Mouse (Mus musculus): Measurements from ENCODE around the gene Iqgap2. TPM values are rescaled to one million over a fixed set of nuclear protein-coding genes. Genes with fewer than 3 reads are reported as not detected.

Gene Iqgap2
- polyA plus RNA-seq, 1 experiment = 15.5 TPM

- Histone ChIP-seq H3K4me1 (ENCODE audit: control insufficient read depth, insufficient read depth, low read length) (peaks cover 2% of the 10 kb centered on the region; the same call in 1 of the 2 replicates), H3K4me3 (replicated peaks; ENCODE audit: control insufficient read depth, low read depth, low read length) (no peak overlapping the region), H3K27ac (ENCODE audit: control insufficient read depth, insufficient read depth, low read depth, low read length, poor library complexity) (no peak overlapping the region)
- WGBS = 30% methylated on average over 9 of the region's 9 CpGs
- no peak for TF ChIP-seq CTCF (IDR thresholded peaks at IDR 0.05; ENCODE audit: control insufficient read depth, insufficient read depth, low read length)
- no peak for TF ChIP-seq POLR2A (IDR thresholded peaks at IDR 0.05; ENCODE audit: borderline replicate concordance, control insufficient read depth, low read depth, low read length)
Observed at GRCm38 (mm10) chr13:95881427-95881826, 10.3 kb downstream of the Iqgap2 start.

- Histone ChIP-seq H3K4me3 (replicated peaks; ENCODE audit: control insufficient read depth, low read depth, low read length) (no peak overlapping the region), H3K4me1 (ENCODE audit: control insufficient read depth, insufficient read depth, low read length) (peaks cover 2% of the 10 kb centered on the region; the same call in 1 of the 2 replicates), H3K27ac (ENCODE audit: control insufficient read depth, insufficient read depth, low read depth, low read length, poor library complexity) (no peak overlapping the region)
- TF ChIP-seq POLR2A (IDR thresholded peaks at IDR 0.05; ENCODE audit: borderline replicate concordance, control insufficient read depth, low read depth, low read length) (no peak), CTCF (IDR thresholded peaks at IDR 0.05; ENCODE audit: control insufficient read depth, insufficient read depth, low read length) (no peak)
- WGBS = 55% methylated on average over 6 of the region's 6 CpGs
Observed at GRCm38 (mm10) chr13:95880633-95881032, 11.1 kb downstream of the Iqgap2 start.

- peaks cover 1% of the 10 kb centered on the region; the same call in 1 of the 2 replicates for H3K4me1 ChIP-seq (ENCODE audit: control insufficient read depth, insufficient read depth, low read length)
- no peak overlapping the region for H3K4me3 ChIP-seq (replicated peaks; ENCODE audit: control insufficient read depth, low read depth, low read length)
- 61% methylated on average over 4 of the region's 4 CpGs for whole genome bisulfite sequencing
- TF ChIP-seq POLR2A (IDR thresholded peaks at IDR 0.05; ENCODE audit: borderline replicate concordance, control insufficient read depth, low read depth, low read length) = no peak
- TF ChIP-seq CTCF (IDR thresholded peaks at IDR 0.05; ENCODE audit: control insufficient read depth, insufficient read depth, low read length) = no peak
- no peak overlapping the region for H3K27ac ChIP-seq (ENCODE audit: control insufficient read depth, insufficient read depth, low read depth, low read length, poor library complexity)
Observed at GRCm38 (mm10) chr13:95871993-95872392, 19.7 kb downstream of the Iqgap2 start.

GRCm38 (mm10) chr13:95870626-95871025, 21.1 kb downstream of the Iqgap2 start:
- no peak overlapping the region for H3K4me3 ChIP-seq (replicated peaks; ENCODE audit: control insufficient read depth, low read depth, low read length)
- no peak overlapping the region for H3K27ac ChIP-seq (ENCODE audit: control insufficient read depth, insufficient read depth, low read depth, low read length, poor library complexity)
- WGBS = 32% methylated on average over 8 of the region's 8 CpGs
- peaks cover 1% of the 10 kb centered on the region; the same call in 1 of the 2 replicates for H3K4me1 ChIP-seq (ENCODE audit: control insufficient read depth, insufficient read depth, low read length)
- no peak for TF ChIP-seq POLR2A (IDR thresholded peaks at IDR 0.05; ENCODE audit: borderline replicate concordance, control insufficient read depth, low read depth, low read length)
- TF ChIP-seq CTCF (IDR thresholded peaks at IDR 0.05; ENCODE audit: control insufficient read depth, insufficient read depth, low read length) = no peak

GRCm38 (mm10) chr13:95868896-95869540, 22.7 kb downstream of the Iqgap2 start:
- Histone ChIP-seq H3K27ac (ENCODE audit: control insufficient read depth, insufficient read depth, low read depth, low read length, poor library complexity) (no peak overlapping the region), H3K4me1 (ENCODE audit: control insufficient read depth, insufficient read depth, low read length) (peaks cover 1% of the 10 kb centered on the region; the same call in 1 of the 2 replicates), H3K4me3 (replicated peaks; ENCODE audit: control insufficient read depth, low read depth, low read length) (no peak overlapping the region)
- TF ChIP-seq CTCF (IDR thresholded peaks at IDR 0.05; ENCODE audit: control insufficient read depth, insufficient read depth, low read length) (no peak), POLR2A (IDR thresholded peaks at IDR 0.05; ENCODE audit: borderline replicate concordance, control insufficient read depth, low read depth, low read length) (no peak)
- 55% methylated on average over 8 of the region's 8 CpGs for WGBS

- TF ChIP-seq POLR2A (IDR thresholded peaks at IDR 0.05; ENCODE audit: borderline replicate concordance, control insufficient read depth, low read depth, low read length) (no peak), CTCF (IDR thresholded peaks at IDR 0.05; ENCODE audit: control insufficient read depth, insufficient read depth, low read length) (no peak)
- 88% methylated on average over 8 of the region's 8 CpGs for WGBS
Observed at GRCm38 (mm10) chr13:95862201-95862600, 29.5 kb downstream of the Iqgap2 start.

GRCm38 (mm10) chr13:95859271-95859670, 32.5 kb downstream of the Iqgap2 start:
- H3K4me3 ChIP-seq (replicated peaks; ENCODE audit: control insufficient read depth, low read depth, low read length) = no peak overlapping the region
- H3K4me1 ChIP-seq (ENCODE audit: control insufficient read depth, insufficient read depth, low read length) = no peaks in the 10 kb centered on the region
- no peak overlapping the region for H3K27ac ChIP-seq (ENCODE audit: control insufficient read depth, insufficient read depth, low read depth, low read length, poor library complexity)
- 75% methylated on average over 4 of the region's 4 CpGs for WGBS
- TF ChIP-seq POLR2A (IDR thresholded peaks at IDR 0.05; ENCODE audit: borderline replicate concordance, control insufficient read depth, low read depth, low read length) = no peak
- TF ChIP-seq CTCF (IDR thresholded peaks at IDR 0.05; ENCODE audit: control insufficient read depth, insufficient read depth, low read length) = no peak

More at GRCm38 (mm10) chr13:95862201-95862600, 29.5 kb downstream of the Iqgap2 start:
- no peaks in the 10 kb centered on the region for H3K4me1 ChIP-seq (ENCODE audit: control insufficient read depth, insufficient read depth, low read length)
- H3K27ac ChIP-seq (ENCODE audit: control insufficient read depth, insufficient read depth, low read depth, low read length, poor library complexity) = no peak overlapping the region
- no peak overlapping the region for H3K4me3 ChIP-seq (replicated peaks; ENCODE audit: control insufficient read depth, low read depth, low read length)

- Histone ChIP-seq H3K4me1 (ENCODE audit: control insufficient read depth, insufficient read depth, low read length) (no peaks in the 10 kb centered on the region), H3K4me3 (replicated peaks; ENCODE audit: control insufficient read depth, low read depth, low read length) (no peak overlapping the region), H3K27ac (ENCODE audit: control insufficient read depth, insufficient read depth, low read depth, low read length, poor library complexity) (no peak overlapping the region)
- WGBS = 85% methylated on average over 9 of the region's 9 CpGs
- TF ChIP-seq CTCF (IDR thresholded peaks at IDR 0.05; ENCODE audit: control insufficient read depth, insufficient read depth, low read length) = no peak
- TF ChIP-seq POLR2A (IDR thresholded peaks at IDR 0.05; ENCODE audit: borderline replicate concordance, control insufficient read depth, low read depth, low read length) = no peak
Observed at GRCm38 (mm10) chr13:95858866-95859265, 32.9 kb downstream of the Iqgap2 start.

All from bone marrow, adult 2 months (tissue).